Mouse (Mus musculus) spleen, adult 18-20 months (tissue): ENCODE data around the gene Casp14.
"Not testable (repeated sequence)": the region's sequence is repeated elsewhere in the genome, so short reads cannot be mapped to it uniquely, and the experiment has no call there.

Experiments used
- DNase-seq, 2 experiments: peaks; one replicate each; pipeline ENCODE4 v3.0.0; 2022; ENCODE audit warnings: mixed read lengths in 2 of 2

The Casp14 gene

DNA sequence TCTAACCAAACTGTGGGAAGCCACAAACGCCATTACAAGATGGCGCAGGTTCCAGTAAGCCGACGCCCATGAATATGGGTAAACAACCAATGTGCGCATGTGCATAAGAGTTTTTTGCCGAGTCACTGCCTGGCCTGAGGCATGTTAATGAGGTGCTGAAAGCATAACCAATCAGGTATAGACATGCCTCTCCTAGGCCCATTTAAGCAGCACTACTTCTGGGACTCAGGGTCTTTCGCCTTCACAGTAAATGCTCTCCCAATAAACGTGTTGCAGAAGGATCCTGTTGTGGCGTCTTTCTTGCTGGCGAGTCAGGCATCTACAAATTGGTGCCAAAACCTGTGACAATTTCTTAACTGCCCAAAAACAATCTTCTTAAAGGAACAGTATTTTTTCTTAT lies 51.4 kb downstream of the Casp14 start:
- not testable (repeated sequence) for DNase-seq

DNA sequence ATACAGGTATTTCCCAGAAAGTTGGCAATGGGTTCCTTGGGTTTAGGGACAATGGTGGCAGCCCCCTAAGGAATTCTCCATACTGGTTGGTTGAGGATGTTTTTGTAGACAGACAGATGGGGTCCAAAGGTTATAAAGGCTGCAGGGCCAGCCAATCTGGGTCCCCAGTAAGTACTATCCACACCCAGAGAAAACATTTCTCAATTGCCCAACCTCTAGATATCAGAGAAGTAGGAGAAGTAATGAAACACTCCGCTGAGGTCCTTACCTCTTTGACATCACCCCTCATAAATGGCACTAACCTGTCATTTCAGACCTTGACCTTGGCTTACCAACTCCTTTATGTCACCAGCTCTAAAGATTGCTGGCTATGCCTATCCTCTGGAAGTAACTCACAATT lies 53.5 kb downstream of the Casp14 start:
- no peak for DNase-seq
